Mouse (Mus musculus) lung, adult 2 months (tissue): ENCODE measurements around the gene Stk19. TPM values are rescaled to one million over a fixed set of nuclear protein-coding genes. Genes with fewer than 3 reads are reported as not detected.
"Not testable (repeated sequence)": the region's sequence is repeated elsewhere in the genome, so short reads cannot be mapped to it uniquely, and the experiment has no call there.

ENCODE experiments used
- DNase-seq: peaks from one replicate; pipeline ENCODE4 v3.0.0; 2022
- H3K4me1 ChIP-seq: fragments of 200-500 bp; 2 replicates; pipeline ENCODE4 v1.6.1; 2011; ENCODE audit warnings: low read length; ENCODE audit not compliant: control insufficient read depth, insufficient read depth
- H3K4me3 ChIP-seq: fragments of 200-500 bp; replicated peaks from 2 replicates; pipeline ENCODE3; 2011; ENCODE audit warnings: low read depth, mild to moderate bottlenecking, control low read depth, low read length; ENCODE audit errors: extremely low read depth
- CTCF ChIP-seq: fragments of 200-500 bp; IDR thresholded peaks from 2 replicates; pipeline ENCODE4 v1.5.1; 2011; ENCODE audit warnings: mild to moderate bottlenecking, low read length, control low read depth; ENCODE audit not compliant: insufficient read depth
- POLR2A ChIP-seq: fragments of 200-500 bp; IDR thresholded peaks from 2 replicates; pipeline ENCODE4 v1.6.1; 2011; ENCODE audit warnings: low read depth, mild to moderate bottlenecking, control low read depth, low read length, borderline replicate concordance; ENCODE audit errors: extremely low read depth
- WGBS: fragments of 180-500 bp; shearing (Covaris S2); methylation state at CpG from one replicate; pipeline ENCODE4 v1.1.7; 2018; 5-methylcytosine and 5-hydroxymethylcytosine counted together
- polyA plus RNA-seq: library from polyadenylated mRNA; depleted of rRNA; stranded (reverse); fragments of >200 nt; gene quantifications from 2 replicates; pipeline ENCODE4 v1.2.3, GENCODE M21; 2012; rRNA removed

Stk19 gene
- polyA plus RNA-seq, 1 experiment = 45.1 TPM

GRCm38 (mm10) chr17:34798866-34799530 is 37.7 kb downstream of the Stk19 start:
- TF ChIP-seq POLR2A (no peak), CTCF (no peak)

GRCm38 (mm10) chr17:34798071-34798470 is 38.7 kb downstream of the Stk19 start:
- WGBS = 69% methylated on average over 7 of the region's 7 CpGs
- not testable (repeated sequence) for H3K4me3 ChIP-seq, DNase-seq, H3K4me1 ChIP-seq

More at GRCm38 (mm10) chr17:34798866-34799530, 37.7 kb downstream of the Stk19 start:
- WGBS = 90% methylated on average over 17 of the region's 17 CpGs
- Histone ChIP-seq H3K4me1 (no peaks in the 10 kb centered on the region), H3K4me3 (no peak overlapping the region)
- no peak for DNase-seq

GRCm38 (mm10) chr17:34797211-34797995 is 39.3 kb downstream of the Stk19 start:
- DNase-seq, H3K4me1 ChIP-seq, H3K4me3 ChIP-seq: not testable (repeated sequence)
- 81% methylated on average over 10 of the region's 10 CpGs for WGBS

GRCm38 (mm10) chr17:34796311-34797140 is 40.2 kb downstream of the Stk19 start:
- WGBS = 85% methylated on average over 8 of the region's 8 CpGs
- no peak for DNase-seq
- no peak for TF ChIP-seq POLR2A
- TF ChIP-seq CTCF = no peak

GRCm38 (mm10) chr17:34795633-34796032 is 41.1 kb downstream of the Stk19 start:
- Histone ChIP-seq H3K4me1 (no peaks in the 10 kb centered on the region), H3K4me3 (no peak overlapping the region)
- TF ChIP-seq POLR2A (no peak), CTCF (peak; percentile 69)
- WGBS = 60% methylated on average over 9 of the region's 9 CpGs
- DNase-seq = peak; percentile 51

More at GRCm38 (mm10) chr17:34796311-34797140, 40.2 kb downstream of the Stk19 start:
- Histone ChIP-seq H3K4me3 (no peak overlapping the region), H3K4me1 (no peaks in the 10 kb centered on the region)

GRCm38 (mm10) chr17:34795016-34795415 is 41.7 kb downstream of the Stk19 start:
- WGBS = 80% methylated on average over 10 of the region's 10 CpGs
- H3K4me3 ChIP-seq = no peak overlapping the region
- no peak for DNase-seq
- H3K4me1 ChIP-seq = no peaks in the 10 kb centered on the region
- TF ChIP-seq POLR2A (no peak), CTCF (no peak)

- no peak overlapping the region for H3K4me3 ChIP-seq
- H3K4me1 ChIP-seq = no peaks in the 10 kb centered on the region
- WGBS = 65% methylated on average over 9 of the region's 9 CpGs
- no peak for TF ChIP-seq CTCF
- TF ChIP-seq POLR2A = no peak
- no peak for DNase-seq
These were observed 58.9 kb downstream of the Stk19 start for GRCm38 (mm10) chr17:34777680-34778325.

Other genes with a start within 250 kb of the Stk19 start
- 32.2 and 35.6 TPM in 2 replicates for gene Gpsm3, start 247.1 kb downstream of the Stk19 start, polyA plus RNA-seq
- gene Pbx2, start 245.7 kb downstream of the Stk19 start, polyA plus RNA-seq = 87.8 and 88.3 TPM in 2 replicates
- 1,792 and 1,921 TPM in 2 replicates for gene Ager, start 239.1 kb downstream of the Stk19 start, polyA plus RNA-seq
- gene Rnf5, start 233.3 kb downstream of the Stk19 start, polyA plus RNA-seq = 52.0 and 83.7 TPM in 2 replicates
- 172 TPM in 2 replicates for gene Agpat1, start 232.7 kb downstream of the Stk19 start, polyA plus RNA-seq
- gene Egfl8, start 221.0 kb downstream of the Stk19 start, polyA plus RNA-seq = 5.7 and 8.2 TPM in 2 replicates
- 38.7 and 40.9 TPM in 2 replicates for gene Ppt2, start 208.4 kb downstream of the Stk19 start, polyA plus RNA-seq
- gene Prrt1, start 207.4 kb downstream of the Stk19 start, polyA plus RNA-seq = 5.2 and 6.7 TPM in 2 replicates
- 2.4 and 2.9 TPM in 2 replicates for gene Fkbpl, start 192.2 kb downstream of the Stk19 start, polyA plus RNA-seq
- gene Atf6b, start 189.8 kb downstream of the Stk19 start, polyA plus RNA-seq = 81.8 and 88.0 TPM in 2 replicates
- gene Tnxb, start 166.4 kb downstream of the Stk19 start, polyA plus RNA-seq = 39.6 and 49.2 TPM in 2 replicates
- gene C4b, start 93.1 kb downstream of the Stk19 start, polyA plus RNA-seq = 136 and 137 TPM in 2 replicates
- 0.19 and 0.27 TPM in 2 replicates for gene Cyp21a1, start 32.4 kb downstream of the Stk19 start, polyA plus RNA-seq
- gene Dxo, start 74 bp upstream of the Stk19 start, polyA plus RNA-seq = 45.6 and 58.1 TPM in 2 replicates
- gene Skiv2l, start 13.3 kb upstream of the Stk19 start, polyA plus RNA-seq = 77.8 and 94.8 TPM in 2 replicates
- gene Nelfe, start 13.4 kb upstream of the Stk19 start, polyA plus RNA-seq = 22.4 and 23.2 TPM in 2 replicates
- gene Cfb, start 25.6 kb upstream of the Stk19 start, polyA plus RNA-seq = 20.8 and 23.8 TPM in 2 replicates
- gene Zbtb12, start 42.5 kb upstream of the Stk19 start, polyA plus RNA-seq = 10.6 and 12.3 TPM in 2 replicates
- gene Gm20547, start 45.1 kb upstream of the Stk19 start, polyA plus RNA-seq = not detected in 2 replicates
- gene C2, start 61.3 kb upstream of the Stk19 start, polyA plus RNA-seq = 25.8 and 27.7 TPM in 2 replicates
- 192 and 199 TPM in 2 replicates for gene Ehmt2, start 61.5 kb upstream of the Stk19 start, polyA plus RNA-seq
- gene Slc44a4, start 77.5 kb upstream of the Stk19 start, polyA plus RNA-seq = 11.6 and 13.5 TPM in 2 replicates
- 40.4 and 46.6 TPM in 2 replicates for gene Neu1, start 94.3 kb upstream of the Stk19 start, polyA plus RNA-seq
- 20.1 and 93.1 TPM in 2 replicates for gene Hspa1b, start 122.3 kb upstream of the Stk19 start, polyA plus RNA-seq
- not detected in 2 replicates for gene Gm20481, start 133.0 kb upstream of the Stk19 start, polyA plus RNA-seq
- 12.9 and 66.3 TPM in 2 replicates for gene Hspa1a, start 135.2 kb upstream of the Stk19 start, polyA plus RNA-seq
- gene Hspa1l, start 135.8 kb upstream of the Stk19 start, polyA plus RNA-seq = 0.81 and 1.3 TPM in 2 replicates
- 42.3 and 51.6 TPM in 2 replicates for gene Lsm2, start 144.9 kb upstream of the Stk19 start, polyA plus RNA-seq
- gene Vars, start 164.0 kb upstream of the Stk19 start, polyA plus RNA-seq = 119 and 159 TPM in 2 replicates
- gene Vwa7, start 179.6 kb upstream of the Stk19 start, polyA plus RNA-seq = 4.0 and 4.2 TPM in 2 replicates
- 2.1 and 2.8 TPM in 2 replicates for gene Sapcd1, start 191.1 kb upstream of the Stk19 start, polyA plus RNA-seq
- 5.4 and 6.0 TPM in 2 replicates for gene Msh5, start 209.8 kb upstream of the Stk19 start, polyA plus RNA-seq
- 124 and 153 TPM in 2 replicates for gene Clic1, start 213.0 kb upstream of the Stk19 start, polyA plus RNA-seq
- gene Ddah2, start 222.1 kb upstream of the Stk19 start, polyA plus RNA-seq = 137 and 141 TPM in 2 replicates
- 3.8 and 90.0 TPM in 2 replicates for gene Ly6g6c, start 228.4 kb upstream of the Stk19 start, polyA plus RNA-seq
- 1.0 and 2.1 TPM in 2 replicates for gene Mpig6b, start 229.2 kb upstream of the Stk19 start, polyA plus RNA-seq
- 5.8 and 25.7 TPM in 2 replicates for gene Ly6g6e, start 240.0 kb upstream of the Stk19 start, polyA plus RNA-seq
- 14.5 and 16.7 TPM in 2 replicates for gene Ly6g6d, start 241.1 kb upstream of the Stk19 start, polyA plus RNA-seq
- 0.16 and 0.84 TPM in 2 replicates for gene Ly6g6f, start 248.7 kb upstream of the Stk19 start, polyA plus RNA-seq